ENCODE assay signal across 11 mouse cellular contexts in the genomic region with DNA sequence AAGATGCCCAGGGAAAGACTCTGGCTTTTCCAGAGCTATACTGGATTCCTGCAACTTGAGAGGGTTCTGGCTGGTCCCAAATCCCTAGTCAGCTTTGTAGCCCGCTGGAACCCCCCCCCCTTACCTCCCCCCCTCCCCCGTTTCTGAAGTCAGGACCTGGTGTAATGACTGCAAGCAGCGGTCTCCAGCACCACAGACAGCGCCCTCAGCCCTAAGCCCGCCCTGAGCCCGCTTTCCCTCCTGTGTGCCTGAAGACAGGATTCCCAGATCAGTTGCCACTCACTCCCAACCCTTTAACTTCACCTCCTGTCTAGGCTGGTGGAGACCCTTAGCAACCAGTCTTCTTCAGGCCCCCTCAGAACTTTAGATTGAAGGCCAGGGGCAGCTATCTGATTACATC. TPM values are rescaled to one million over a fixed set of nuclear protein-coding genes. Genes with fewer than 3 reads are reported as not detected.
DNase-seq lines count a peak whose midpoint lies in the region; ATAC-seq lines count a peak whose summit lies in the region.
"Had no signal": no experiment of that assay in that cellular context is flagged by ENCODE, and none has a peak within 500 bp of the region (broad histone marks: within the 10 kb centered on the region; RNA-seq: fewer than 3 reads in every experiment).

No protein-coding gene starts in this region.

- H3K4me3 ChIP-seq in forebrain, embryonic 13.5 days: peak overlapping the region; percentile 80
- peak overlapping the region; percentile 82 for H3K4me3 ChIP-seq in midbrain, embryonic 12.5 days

- no peak for ATAC-seq in forebrain, embryonic 13.5 days
- no peak for ATAC-seq in midbrain, embryonic 12.5 days (ENCODE audit: low FRiP score, low read depth)

- peaks cover 67% of the 10 kb centered on the region for H3K4me1 ChIP-seq in forebrain, embryonic 13.5 days
- peaks cover 46% of the 10 kb centered on the region for H3K4me1 ChIP-seq in midbrain, embryonic 12.5 days

- H3K9me3 ChIP-seq in forebrain, embryonic 13.5 days (replicated peaks): no peaks in the 10 kb centered on the region
- no peaks in the 10 kb centered on the region for H3K9me3 ChIP-seq in midbrain, embryonic 12.5 days

- 14% methylated on average over 6 of the region's 6 CpGs for WGBS in forebrain, embryonic 13.5 days
- WGBS in midbrain, embryonic 12.5 days: 6% methylated on average over 6 of the region's 6 CpGs

- no peak overlapping the region for H3K27ac ChIP-seq in forebrain, embryonic 13.5 days
- no peak overlapping the region for H3K27ac ChIP-seq in midbrain, embryonic 12.5 days (replicated peaks)
- H3K27ac ChIP-seq: liver, embryonic 14.5 days had no signal

- DNase-seq in gastrocnemius, postnatal 10 days: peak; percentile 29
- DNase-seq in gastrocnemius, adult 18-20 months (ENCODE audit: low spot score): no peak
- DNase-seq in NIH3T3 (ENCODE audit: low read depth): peak; percentile 64
- no peak for DNase-seq in liver
- no peak for DNase-seq in cerebellum, adult 11-12 months
- no peak for DNase-seq in thymus, postnatal 36 days
- DNase-seq: thymus, postnatal 14 days had no signal

- peaks cover 27% of the 10 kb centered on the region for H3K36me3 ChIP-seq in forebrain, embryonic 13.5 days (ENCODE audit: poor library complexity, severe bottlenecking)
- peaks cover 27% of the 10 kb centered on the region for H3K36me3 ChIP-seq in midbrain, embryonic 12.5 days

- H3K4me2 ChIP-seq in forebrain, embryonic 13.5 days: peak overlapping the region; percentile 85
- peak overlapping the region; percentile 92 for H3K4me2 ChIP-seq in midbrain, embryonic 12.5 days (replicated peaks)

- H3K9ac ChIP-seq in forebrain, embryonic 13.5 days: peak overlapping the region; percentile 99
- H3K9ac ChIP-seq in midbrain, embryonic 12.5 days (replicated peaks): peak overlapping the region; percentile 99
- H3K9ac ChIP-seq: liver, embryonic 14.5 days had no signal

- H3K27me3 ChIP-seq in forebrain, embryonic 13.5 days: peaks cover 27% of the 10 kb centered on the region
- H3K27me3 ChIP-seq in midbrain, embryonic 12.5 days: peaks cover 46% of the 10 kb centered on the region

RNA-seq across cellular contexts. Expression of gene Mgat5b, which starts 2.1 kb away (rescaled TPM):
- total RNA-seq in gastrocnemius, postnatal 10 days (2021): 1 to 10 TPM in 1 of 2 experiments, under 1 TPM in 1; 0.54 to 1.1 TPM
- not detected for total RNA-seq in gastrocnemius, adult 18-20 months (2021)
- polyA plus RNA-seq in forebrain, embryonic 13.5 days (2015; fragmentation: Nextera tagmentation; extraction: Ambion mirVana): 18.5 and 19.8 TPM in 2 replicates
- 17.7 and 22.5 TPM in 2 replicates for polyA plus RNA-seq in midbrain, embryonic 12.5 days (2016; fragmentation: Nextera tagmentation; extraction: Ambion mirVana)
- total RNA-seq: hematopoietic stem cell, adult 5-6 weeks had no signal
- polyA plus RNA-seq: liver, embryonic 14.5 days had no signal

Comparison
In these comparisons a context has a peak if more than half of its experiments do, and no peak if none do; other contexts are left out.
1. DNase-seq: peak in gastrocnemius, postnatal 10 days (single experiment) and NIH3T3 (single experiment); none in gastrocnemius, adult 18-20 months (single experiment), liver (single experiment), cerebellum, adult 11-12 months (single experiment) and thymus, postnatal 36 days (0 of 2).